Mouse (Mus musculus): ENCODE measurements at regions not wholly inside any gene's neighbourhood (a gene's known extent, or its start where the extent isn't known, plus 50 kb on each side); places are given as distances from the start of the nearest gene placed in this dataset.

DNA sequence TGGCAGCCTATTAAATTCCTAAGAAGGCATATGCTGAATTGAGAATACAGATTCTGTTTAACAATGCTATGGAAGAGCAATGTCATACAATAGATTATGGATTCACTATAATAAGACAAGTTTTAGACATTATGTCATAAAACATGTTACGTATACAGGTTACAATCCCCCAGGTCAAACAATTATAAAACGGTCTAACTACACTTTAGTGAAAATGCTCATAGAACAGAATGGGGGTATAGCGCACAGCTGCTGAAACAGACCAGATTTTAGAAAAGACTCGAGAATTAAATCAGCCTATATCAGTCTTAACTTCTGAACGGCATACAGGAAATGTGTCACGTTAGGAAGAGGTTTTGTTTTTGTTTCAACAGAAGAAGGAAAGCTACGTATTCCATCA lies 660.5 kb upstream of the Sel1l start:
- DNase-seq (ENCODE audit: low spot score in 2 of 2): no peak

DNA sequence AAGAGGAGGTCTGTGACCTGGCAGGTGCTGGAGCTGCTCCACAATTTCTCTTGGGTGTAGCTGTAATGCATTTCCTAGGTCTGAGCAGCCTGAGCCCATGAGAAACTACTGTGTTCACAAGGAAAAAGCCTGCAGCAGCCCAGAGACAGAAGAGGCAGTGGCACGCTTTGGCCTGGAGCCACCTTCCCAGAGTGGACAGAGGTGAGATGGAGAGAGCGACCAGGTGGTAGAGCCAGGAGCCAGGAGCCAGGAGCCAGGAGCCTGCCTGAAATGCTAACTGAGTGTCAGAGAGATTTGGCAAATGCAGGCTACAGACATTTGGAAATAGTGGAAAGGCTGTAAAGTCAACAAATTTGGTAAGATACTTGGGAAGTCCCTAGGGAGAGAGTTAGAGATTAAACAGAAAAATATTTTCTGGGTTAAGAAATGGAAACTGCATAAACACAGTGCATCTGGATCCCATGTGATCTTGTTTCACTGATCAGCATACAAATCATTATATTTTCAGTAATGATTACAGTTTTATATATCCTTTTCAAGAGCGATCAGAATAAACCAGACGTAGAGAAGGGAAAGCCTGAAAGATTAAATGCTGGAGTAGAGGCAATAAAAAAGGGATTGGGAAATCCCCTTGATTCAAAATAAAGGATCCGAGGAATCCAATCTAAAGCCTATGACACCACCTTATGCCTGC lies 660.0 kb upstream of the Sel1l start:
- no peak for DNase-seq (ENCODE audit: low spot score in 2 of 2)

DNA sequence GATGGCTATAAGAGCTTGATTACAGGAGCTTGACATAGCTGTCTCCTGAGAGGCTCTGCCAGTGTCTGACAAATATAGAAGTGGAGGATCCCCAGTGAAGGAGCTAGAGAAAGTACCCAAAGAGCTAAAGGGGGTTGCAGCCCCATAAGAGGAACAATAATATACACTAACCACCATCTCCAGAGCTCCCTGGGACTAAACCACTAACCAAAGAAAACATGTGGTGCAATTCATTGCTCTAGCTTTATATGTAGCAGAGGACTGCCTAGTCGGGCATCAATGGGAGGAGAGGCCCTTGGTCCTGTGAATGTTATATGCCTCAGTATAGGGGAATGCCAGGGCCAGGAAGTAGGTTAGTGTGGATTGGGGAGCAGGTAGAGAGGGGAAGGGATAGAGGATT lies 635.0 kb upstream of the Sel1l start:
- DNase-seq (ENCODE audit: low spot score in 2 of 2): no peak

DNA sequence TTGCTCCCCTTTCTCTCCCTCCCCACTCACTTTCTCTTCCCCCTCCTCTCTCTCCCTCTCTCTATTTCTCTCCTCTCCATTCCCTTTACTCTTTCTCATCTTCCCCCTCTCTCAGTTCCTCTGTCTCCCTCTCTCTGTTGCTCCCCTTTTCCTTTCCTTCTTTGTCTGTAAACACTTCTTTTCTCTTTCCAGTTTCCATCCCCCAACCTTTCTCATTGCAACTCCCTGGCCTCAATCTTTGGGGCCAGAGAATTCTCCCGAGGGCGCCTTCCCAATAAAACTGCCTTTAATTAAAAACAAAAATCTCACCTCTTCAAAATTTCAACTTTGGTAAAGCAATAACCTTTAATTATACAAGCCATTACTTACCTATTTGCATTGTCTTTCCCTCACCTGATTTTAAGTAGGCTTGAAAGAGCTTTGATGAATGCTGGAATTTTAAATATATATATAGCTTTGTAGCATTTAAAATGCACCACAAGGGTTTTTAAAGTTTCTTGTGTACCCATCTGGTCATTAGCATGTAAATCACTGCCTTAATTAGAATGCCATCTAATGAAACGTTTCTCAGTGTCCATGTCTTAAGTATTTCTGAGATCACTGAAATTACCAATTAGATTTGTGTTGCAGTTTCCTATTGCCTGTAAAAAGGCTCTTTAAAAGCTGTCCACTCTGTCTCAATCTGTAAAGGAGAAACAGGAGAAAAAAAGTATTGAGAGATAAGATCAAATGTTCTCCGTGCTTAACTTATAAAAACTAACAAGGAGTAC lies 625.5 kb upstream of the Sel1l start:
- DNase-seq (ENCODE audit: low spot score in 2 of 2): no peak

DNA sequence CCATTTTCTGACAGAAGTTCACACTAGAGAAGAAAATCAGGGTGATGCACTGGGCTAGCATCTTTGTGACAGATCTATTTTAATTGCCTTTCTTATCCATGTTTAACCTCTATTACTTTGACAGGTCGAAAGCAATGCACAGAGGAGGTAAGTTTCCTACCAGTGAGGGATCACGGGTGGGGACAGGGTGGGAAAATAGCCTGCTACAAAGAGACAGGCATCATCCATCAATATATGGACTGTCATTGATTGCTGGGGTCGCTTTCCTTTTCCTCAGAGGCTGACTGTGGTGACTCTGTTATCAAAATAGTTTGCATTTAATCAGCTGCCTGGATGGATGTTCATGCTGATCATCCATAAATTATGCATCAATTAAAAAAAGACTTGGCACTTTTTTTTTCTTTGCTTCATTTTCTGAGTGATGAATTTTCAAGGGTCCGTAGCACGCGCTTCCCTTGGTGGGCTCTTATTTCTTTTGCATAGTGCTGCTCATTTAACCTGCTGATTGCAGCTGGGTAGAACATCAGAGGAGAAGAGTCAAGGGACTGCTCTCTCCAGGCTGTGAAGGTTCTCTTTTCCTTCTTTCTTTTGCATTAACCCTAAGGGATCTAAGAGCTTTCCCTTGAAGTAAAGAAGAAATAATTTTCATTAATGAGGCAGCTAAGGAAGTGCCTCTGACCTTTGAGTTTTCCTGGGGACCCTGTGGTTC lies 602.3 kb upstream of the Sel1l start:
- no peak for DNase-seq (ENCODE audit: low spot score in 2 of 2)

DNA sequence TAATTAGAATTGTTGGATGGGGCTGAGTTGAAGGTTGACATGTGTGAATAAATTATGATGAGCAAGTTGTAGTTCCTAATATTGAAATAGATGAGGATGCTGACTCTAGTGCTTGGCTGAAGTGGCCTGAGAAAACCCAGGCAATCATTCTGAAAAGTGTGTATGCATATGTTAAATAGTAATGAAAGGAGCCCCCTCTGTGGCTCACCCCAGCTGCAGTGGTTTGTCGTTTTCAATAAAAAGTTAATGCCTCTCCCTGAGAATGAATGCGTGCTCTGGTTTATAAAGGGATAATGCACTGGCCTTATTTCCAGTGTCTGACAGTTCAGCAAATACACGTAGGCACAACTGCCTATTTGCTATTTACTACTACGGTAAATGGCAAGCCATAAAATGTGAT lies 569.5 kb upstream of the Sel1l start:
- no peak for DNase-seq (ENCODE audit: low spot score in 2 of 2)

DNA sequence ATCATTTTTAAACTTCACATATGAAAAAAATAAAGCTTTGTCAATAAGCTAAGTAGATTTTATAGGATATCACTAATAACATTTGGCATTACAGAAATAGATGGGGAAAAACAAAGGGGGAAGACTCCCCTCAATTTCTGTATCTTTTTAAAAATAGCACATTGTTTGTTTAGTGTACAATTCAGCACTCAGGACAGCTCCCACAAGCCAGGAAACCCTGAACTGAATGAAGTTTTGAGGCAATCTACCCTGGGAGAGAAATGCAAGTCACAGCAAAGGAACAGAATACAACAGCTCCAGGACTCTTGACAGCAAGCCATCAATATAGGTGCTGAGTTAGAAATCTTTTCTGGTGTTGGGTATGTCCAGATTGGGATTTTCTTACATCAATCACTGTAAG lies 556.5 kb upstream of the Sel1l start:
- no peak for DNase-seq (ENCODE audit: low spot score in 2 of 2)

DNA sequence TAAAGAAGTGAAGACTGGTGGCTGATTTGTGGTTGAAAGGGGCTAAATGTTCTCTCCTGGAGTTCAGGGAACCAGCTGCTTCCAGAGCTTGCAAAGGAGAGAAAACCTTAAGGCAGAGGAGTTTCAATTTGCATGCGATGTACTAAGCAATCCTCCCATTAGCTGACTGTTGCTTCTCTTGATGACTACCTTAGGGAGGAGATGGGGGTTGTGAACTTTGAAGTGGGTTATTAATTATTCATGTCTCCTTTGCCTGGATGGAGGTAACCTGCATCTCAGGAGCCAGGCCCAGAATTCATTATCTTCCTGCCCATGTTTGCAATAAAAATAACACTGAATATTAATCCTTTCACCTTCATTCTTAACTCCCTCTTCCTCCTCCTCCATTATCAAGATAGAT lies 552.0 kb upstream of the Sel1l start:
- DNase-seq (ENCODE audit: low spot score in 2 of 2): no peak

DNA sequence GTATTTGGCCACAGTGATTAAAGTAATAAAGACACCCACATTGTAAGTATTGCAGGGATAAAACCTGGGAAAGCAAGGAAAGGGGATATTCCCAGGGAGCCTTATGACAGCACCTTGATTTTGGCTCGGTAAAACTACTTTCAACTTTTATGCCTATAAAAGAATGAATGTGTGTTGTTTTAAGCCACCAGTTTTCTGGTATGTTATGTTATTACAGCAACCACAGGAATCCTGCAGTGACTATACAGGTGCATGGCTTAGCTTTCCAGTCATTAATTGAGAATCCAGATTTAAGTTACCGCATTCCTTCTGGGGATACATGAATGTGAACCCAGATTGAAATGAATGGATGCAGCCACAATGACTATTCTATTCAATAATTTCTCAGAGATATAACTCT lies 537.2 kb upstream of the Sel1l start:
- DNase-seq (ENCODE audit: low spot score in 2 of 2): no peak

DNA sequence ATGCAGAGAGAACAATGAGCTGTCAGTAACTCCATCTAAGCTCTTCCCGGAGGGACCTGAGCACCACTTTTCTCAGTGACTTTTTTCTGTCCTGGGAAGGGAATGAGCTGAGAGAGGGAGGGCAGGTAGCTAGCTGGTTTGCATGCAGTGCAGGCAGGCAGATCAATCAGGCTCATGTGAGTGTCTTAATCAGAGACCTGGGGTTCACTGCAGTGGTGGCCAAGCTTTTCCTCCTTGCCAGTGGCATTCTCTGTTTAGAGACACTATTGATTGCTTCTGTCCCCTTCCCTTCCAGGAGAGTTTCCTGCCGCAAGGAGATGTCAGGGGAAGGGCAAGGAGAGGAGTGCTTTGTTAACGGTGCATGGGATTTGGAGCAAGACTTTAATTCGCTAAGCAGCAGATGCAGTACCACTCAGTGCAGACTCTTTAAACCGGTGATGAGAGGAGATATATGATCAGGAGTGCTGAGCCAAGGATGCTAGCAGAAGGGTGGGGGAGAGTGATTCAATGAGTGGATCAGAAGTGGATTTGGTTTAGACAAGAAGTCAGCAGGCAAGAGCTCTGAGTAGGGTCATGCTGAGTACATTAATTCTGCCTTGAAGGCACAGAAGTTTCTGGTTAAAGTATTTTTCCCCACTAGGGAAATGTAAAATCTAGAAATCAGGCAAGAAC lies 535.4 kb upstream of the Sel1l start:
- no peak for DNase-seq (ENCODE audit: low spot score in 2 of 2)

DNA sequence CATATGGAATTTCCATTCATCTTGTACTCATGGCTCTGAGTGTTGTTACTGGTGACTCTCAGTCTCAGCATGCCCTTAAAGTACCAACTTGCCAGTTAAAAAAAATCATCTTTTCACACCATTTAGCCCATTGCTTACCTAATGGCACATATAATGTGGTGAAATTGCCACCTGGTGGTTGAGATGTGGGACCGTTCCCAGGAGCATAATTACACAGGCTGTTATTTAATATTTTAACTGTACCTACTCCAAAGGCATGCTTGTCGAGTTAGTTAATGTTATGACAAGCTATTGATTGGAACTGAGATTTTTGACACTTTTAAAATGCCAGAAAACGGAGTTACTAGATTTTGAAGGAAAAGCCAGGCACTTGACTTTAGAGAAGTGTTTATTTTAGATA lies 530.2 kb upstream of the Sel1l start:
- DNase-seq (ENCODE audit: low spot score in 2 of 2): no peak

DNA sequence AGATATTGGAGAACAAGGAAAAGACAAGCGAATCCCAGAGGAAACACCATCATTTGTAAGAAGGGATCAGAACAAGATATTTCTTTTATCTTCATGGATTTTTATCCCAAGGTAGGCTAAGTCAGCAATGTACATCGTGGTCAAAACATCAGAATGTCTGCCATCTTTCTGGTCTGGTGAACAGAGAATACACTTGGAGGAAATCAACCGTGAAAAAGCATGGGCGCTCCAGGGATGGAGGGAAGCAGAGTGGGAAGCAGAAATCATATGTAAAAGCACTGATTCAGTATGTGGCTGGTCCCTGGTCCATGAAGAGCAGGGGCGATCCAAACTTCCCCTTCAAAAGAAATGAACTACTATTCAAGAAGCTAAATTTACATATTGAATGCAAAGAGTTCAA lies 517.0 kb upstream of the Sel1l start:
- DNase-seq (ENCODE audit: low spot score in 2 of 2): no peak

DNA sequence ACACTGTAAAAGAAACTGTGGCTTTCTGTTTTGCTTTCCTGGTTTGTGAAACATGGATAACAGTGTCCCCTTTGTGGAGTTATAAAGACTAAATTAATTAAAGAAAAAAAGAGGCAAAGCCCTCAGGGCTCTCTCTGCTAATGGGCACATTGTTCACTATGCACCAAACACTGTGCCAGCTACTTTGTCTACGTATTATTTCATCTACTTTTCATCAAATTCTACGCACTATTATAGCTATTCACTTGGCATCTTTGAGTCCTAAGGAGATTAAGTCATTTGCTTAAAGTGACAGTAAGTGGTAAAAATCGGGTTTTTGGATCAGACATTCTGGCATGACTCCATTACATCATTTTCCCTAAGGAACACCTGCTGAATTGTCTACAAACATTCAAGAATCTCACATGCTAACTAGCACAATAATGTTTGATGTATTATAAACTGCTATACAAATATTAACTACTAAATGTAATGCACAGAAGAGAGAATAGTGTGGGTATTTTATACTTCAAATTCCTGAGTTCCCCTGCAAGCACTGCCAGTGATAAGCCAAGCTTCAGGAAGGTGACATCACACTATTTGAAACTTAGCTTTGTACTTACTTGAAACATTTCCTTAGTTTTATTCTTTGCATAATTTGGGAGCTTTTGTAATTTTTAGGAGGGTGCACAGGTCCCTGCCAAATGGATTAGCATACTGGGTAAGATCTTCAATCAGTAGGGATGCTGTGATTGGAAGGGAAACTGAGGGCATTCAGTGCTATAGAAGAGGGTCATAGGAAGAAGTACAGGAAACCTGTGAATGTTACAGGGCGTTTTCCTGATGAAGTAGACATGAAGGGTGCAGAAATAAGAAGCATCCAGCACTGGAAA lies 504.7 kb upstream of the Sel1l start:
- no peak for DNase-seq (ENCODE audit: low spot score in 2 of 2)

DNA sequence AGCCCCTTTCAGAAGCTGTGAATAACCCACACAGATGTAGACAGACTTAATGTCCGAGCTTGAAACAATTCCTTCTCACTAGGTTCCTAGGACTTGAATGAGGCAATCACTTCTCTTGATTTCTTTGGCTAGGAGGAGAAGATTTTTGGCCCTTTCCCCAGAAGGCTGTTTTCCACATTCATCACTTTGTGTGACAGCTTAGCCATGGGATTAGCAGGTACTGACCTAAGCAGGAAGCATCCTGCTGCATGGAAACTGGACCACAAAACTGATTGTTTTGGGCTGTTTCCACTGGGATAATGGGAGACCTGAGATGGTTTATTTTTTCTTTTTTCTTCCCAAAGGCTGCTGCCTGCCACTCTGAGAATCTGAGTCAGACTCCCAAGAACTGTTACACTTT lies 469.3 kb upstream of the Sel1l start:
- no peak for DNase-seq (ENCODE audit: low spot score in 2 of 2)

DNA sequence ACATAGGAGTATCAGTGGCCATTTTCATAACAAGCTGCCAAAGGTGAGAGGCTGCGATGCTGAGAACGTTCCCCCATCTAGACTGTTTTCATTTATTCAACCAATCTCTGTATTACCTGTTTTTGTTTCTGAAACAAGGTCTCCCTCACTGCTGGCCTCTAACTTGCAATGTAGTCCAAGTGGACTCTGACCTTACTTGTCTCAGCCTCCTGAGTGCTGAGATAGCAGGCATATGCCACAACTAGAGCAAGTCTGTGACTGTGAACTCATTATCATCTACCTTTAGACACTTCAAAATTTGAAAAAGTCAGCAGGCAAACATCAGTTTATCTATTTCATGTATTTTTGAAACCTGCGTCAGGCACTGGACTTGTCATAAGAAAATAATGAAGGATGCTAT lies 468.7 kb upstream of the Sel1l start:
- DNase-seq (ENCODE audit: low spot score in 2 of 2): no peak

DNA sequence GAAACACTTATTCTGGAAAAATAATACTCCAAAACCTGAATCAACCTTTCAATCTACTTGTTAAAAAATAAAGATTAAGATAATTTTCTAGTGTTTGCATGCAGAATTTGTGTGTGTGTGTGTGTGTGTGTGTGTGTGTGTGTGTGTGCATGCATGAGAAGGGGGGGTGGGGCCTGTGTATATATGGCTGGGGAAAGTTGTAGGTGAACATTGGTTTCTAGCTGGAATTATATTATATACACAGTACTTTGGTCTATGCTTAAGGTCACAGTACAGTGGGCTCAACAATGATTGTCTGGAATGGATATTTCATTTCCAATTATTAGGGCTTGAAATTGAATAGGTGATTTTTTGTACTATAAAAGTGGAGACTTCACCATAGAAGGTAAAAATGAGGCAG lies 467.3 kb upstream of the Sel1l start:
- no peak for DNase-seq (ENCODE audit: low spot score in 2 of 2)

DNA sequence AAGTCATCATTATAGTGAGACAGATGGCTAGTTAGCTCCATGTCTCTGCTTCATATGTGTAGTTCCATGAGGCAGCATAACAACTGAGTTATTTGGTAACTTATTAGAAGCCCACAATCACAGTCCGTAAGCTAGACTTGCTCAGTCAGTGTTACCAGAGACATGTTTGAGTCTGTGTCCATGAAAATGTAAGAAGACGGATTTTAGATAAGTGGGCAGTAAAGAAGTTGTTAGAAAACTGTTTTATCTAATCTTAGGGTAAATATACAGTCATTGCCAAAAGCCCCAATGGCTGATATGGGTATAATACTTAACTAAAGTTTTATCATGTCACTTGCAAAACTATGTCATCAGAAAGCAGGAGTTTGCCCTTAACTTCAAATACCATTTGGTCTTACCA lies 466.9 kb upstream of the Sel1l start:
- DNase-seq (ENCODE audit: low spot score in 2 of 2): no peak

DNA sequence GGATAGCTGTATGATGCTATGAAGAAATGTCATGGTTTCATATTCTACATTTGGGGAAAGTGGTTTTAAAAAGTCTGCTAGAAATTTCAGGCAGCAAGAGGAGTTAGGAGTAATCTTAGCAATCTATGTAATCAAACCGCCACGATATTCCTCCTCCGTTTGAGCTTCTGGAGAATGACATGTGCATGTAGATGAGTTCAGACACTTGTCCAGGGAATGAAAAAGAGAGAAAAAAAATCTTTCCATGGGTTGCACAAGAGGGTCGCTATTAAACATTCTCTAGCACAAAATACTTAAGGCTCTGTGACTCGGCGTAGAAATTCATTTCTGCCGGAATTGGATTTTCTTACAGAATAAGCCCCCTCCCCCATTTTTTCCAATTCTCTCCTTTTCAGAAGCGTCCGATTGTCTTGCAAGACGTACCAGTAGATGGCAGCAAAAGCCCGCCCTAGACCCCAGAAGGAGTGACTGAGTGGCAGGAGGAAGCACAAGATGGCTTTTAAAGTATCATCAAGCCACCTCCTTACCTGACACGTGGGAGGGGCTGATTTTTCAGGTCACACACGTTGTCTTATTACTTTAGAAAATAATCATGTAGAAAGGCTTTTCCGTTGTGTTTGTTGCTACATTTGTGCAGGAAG lies 454.1 kb upstream of the Sel1l start:
- DNase-seq (ENCODE audit: low spot score in 2 of 2): peak; percentile 58 to 75

DNA sequence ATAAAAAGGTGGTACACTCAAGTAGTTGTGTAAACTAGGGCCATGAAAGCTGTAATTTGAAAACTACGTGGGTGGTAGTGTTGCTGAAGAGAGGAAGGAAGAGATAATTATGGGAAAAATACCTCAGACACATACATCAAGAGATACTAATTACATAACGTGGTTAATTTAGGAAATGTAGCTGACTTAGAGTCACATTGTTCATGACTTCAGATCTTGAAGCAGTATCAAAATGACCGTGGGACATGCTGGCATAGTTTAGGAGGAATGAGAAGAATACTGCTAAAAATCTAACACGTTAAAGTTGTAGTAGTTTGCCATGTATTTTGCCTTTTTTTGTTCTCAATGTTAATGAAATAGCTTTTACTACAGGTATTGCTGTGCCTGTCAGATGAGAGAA lies 445.9 kb upstream of the Sel1l start:
- no peak for DNase-seq (ENCODE audit: low spot score in 2 of 2)

DNA sequence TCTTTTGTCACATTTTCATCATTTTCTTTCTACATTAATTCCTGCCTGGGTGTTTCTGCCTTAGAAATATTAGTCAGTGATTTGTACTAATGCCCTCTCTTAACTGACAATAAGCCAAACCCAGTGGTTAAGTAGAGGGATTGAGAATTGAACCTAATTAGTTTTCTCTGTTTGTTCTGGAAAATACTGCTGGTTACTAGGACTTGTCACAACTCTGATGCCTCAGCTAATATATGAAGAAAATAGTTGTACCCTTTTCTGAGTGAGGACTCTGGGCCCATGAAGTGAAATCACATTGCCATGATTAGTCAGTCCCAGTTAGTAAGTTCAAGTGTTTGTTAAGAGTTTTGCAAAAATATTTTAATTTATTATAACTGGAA lies 444.4 kb upstream of the Sel1l start:
- no peak for DNase-seq (ENCODE audit: low spot score in 2 of 2)
